Mouse (Mus musculus): Measurements from ENCODE around the gene Gm3526. TPM values are rescaled to one million over a fixed set of nuclear protein-coding genes. Genes with fewer than 3 reads are reported as not detected.
"Not testable (repeated sequence)": the region's sequence is repeated elsewhere in the genome, so short reads cannot be mapped to it uniquely, and the experiment has no call there.

The Gm3526 gene
- not detected for total RNA-seq (2021)
- long read RNA-seq, experiment 1: 0 reads
- long read RNA-seq, experiment 2: 0 reads

- DNase-seq (ENCODE audit: low spot score): not testable (repeated sequence)
Observed at GRCm38 (mm10) chr14:5260480-5260879, at the start of gene Gm3526. TSS of gene Gm3526 (minus strand) at chr14:5260580.

Other genes with a start within 250 kb of the Gm3526 start
- not detected for gene Gm3298, start 244.7 kb downstream of the Gm3526 start, total RNA-seq (2021)
- not detected for gene 4930555G01Rik, start 210.0 kb downstream of the Gm3526 start, total RNA-seq (2021)
- not detected for gene Gm8281, start 189.5 kb downstream of the Gm3526 start, total RNA-seq (2021)
- gene Gm8279, start 129.1 kb downstream of the Gm3526 start, total RNA-seq (2021): not detected
- not detected for gene Gm3317, start 96.0 kb downstream of the Gm3526 start, total RNA-seq (2021)
- not detected for gene Gm8271, start 74.8 kb downstream of the Gm3526 start, total RNA-seq (2021)
- not detected for gene Gm3542, start 74.3 kb upstream of the Gm3526 start, total RNA-seq (2021)
- not detected for gene Gm3500, start 128.5 kb upstream of the Gm3526 start, total RNA-seq (2021)
- gene Gm3194, start 194.9 kb upstream of the Gm3526 start, total RNA-seq (2021): under 1 TPM in 1 of 2 experiments, not detected in 1; 0.26 TPM
- not detected for gene Gm8246, start 217.2 kb upstream of the Gm3526 start, total RNA-seq (2021)
- gene Gm3187, start 223.6 kb upstream of the Gm3526 start, total RNA-seq (2021): not detected
- not detected for gene Gm3488, start 241.1 kb upstream of the Gm3526 start, total RNA-seq (2021)